Mouse (Mus musculus) CH12F3 (cell line): Measurements from ENCODE around the gene Msrb1.
"Not testable (repeated sequence)": the region's sequence is repeated elsewhere in the genome, so short reads cannot be mapped to it uniquely, and the experiment has no call there.

Experiments
- in situ Hi-C: fragments of 300-500 bp; cut with MboI; formaldehyde crosslinking; loops from 2 replicates; pipeline ENCODE4 v1.14.3; 2020; ENCODE audit warnings: low sequenced_read_pairs

Msrb1 gene

DNA sequence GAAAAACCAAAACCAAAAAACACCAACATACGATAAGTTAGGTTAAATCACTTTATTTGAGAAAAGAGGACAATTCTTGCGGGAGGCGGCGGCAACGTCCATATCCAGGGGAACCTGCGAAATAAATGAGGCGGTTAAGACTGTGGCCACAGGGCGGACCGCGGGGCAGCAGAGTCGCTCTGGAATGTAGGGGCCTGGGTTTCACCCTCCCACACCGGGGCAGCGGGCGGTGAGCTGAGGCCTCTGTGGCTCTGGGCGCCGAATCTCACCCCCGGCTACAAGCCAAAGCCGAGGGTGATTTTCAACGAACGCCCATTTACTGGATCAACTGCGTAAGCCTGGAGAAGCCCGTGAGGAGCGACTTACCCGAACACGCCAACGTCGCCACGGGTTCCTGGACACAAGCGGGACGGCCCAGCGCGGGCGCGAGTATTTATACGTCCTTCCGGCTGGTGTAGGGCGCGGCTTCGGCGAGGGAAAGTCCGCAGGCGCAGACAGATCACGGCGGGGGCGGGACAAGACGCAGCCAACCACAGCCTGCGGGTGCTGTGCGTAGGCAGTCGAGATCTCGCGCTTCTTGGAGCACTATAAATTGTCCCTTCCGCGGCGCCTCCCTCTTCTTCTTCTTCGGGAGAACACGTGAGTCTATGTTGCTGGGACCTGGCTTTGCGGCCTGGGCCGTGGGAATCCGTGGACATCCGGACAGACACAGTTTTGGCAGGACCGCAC is 16.8 kb upstream of the Msrb1 start:
- in situ Hi-C loops = no loop called here

GRCm38 (mm10) chr17:24720616-24721015 is 15.8 kb upstream of the Msrb1 start:
- in situ Hi-C loops = not testable (repeated sequence)

- in situ Hi-C loops = not testable (repeated sequence)
Observed at GRCm38 (mm10) chr17:24721383-24721955, 15.0 kb upstream of the Msrb1 start.

DNA sequence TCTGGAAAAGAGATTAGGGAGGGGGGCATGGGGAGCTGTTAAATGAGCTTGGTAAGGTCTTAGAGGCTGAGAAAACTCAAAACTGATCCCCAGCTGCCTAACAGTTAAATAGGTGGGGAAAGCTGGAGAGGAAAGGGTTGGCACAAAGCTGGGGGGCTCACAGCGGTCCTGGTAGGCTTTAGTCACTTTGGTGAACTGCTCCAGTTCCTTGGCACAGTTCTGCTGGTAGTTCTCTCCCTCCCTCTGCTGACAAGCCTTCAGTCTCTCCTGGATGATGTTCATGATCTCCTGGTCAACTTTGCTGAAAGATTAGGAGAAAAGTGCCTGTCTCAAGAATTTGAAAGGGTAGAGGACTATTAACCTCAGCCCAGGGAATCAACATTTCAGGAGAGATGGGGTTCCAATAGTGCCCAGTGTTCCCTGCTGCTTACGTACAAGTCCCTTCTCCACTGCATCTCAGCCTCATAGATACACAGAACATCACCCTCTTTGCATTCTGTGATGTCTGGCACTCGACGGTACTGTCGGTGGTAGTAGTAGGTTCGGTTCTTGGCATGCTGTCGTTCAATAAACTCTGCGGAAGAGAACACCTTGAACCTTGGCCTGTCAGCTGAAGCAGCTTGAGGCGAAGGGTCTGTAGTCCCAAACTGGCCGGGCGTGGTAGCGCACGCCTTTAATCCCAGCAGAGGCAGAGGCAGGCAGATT is 14.1 kb upstream of the Msrb1 start:
- in situ Hi-C loops = no loop called here

- in situ Hi-C loops = no loop called here
Observed at GRCm38 (mm10) chr17:24723122-24723880, 13.1 kb upstream of the Msrb1 start.

DNA sequence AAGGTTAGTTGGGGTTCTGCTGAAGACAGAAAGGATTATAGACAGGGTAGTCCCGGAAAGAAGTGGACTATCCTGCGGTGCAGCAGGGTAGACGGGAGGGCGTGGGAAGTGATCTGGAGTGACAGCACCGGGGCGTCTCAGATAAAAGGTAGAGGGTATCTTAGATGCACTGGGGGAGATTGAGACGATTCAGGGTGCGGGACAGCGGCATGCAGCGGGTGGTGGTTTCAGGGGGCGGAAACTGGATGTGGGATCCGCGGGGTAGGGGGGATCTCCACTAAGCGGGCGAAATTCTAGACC is 12.6 kb upstream of the Msrb1 start:
- in situ Hi-C loops = no loop called here

- in situ Hi-C loops = no loop called here
Observed at GRCm38 (mm10) chr17:24724184-24724583, 12.3 kb upstream of the Msrb1 start, which contains the start of gene Ndufb10. Gene Ndufb10 (minus strand): TSS chr17:24724478.

GRCm38 (mm10) chr17:24725637-24726390 is 10.6 kb upstream of the Msrb1 start:
- in situ Hi-C loops = no loop called here

DNA sequence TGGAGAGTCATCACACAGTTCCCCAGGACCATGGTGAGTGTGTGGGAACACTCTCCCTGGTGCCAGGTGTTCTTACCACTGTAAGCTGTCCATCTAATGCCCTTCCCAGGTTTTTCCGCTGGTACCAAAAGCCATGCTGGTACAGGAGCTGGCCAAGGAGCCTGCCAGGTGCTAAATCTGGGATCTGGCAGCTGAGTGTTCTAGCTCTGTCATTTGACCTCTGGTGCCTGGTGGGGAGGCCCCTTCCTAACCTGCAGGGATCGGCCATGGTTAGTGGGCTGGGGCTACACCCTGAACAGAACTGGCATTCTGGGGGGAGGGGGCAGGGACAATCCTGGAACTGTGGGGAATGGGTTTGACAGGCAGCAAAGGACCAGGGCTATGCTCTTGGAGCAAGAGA is 8.8 kb upstream of the Msrb1 start, which contains the start of gene Rpl3l:
TSS of gene Rpl3l (plus strand) at position 203 of the 400 bp plus-strand sequence.
- in situ Hi-C loops = no loop called here

DNA sequence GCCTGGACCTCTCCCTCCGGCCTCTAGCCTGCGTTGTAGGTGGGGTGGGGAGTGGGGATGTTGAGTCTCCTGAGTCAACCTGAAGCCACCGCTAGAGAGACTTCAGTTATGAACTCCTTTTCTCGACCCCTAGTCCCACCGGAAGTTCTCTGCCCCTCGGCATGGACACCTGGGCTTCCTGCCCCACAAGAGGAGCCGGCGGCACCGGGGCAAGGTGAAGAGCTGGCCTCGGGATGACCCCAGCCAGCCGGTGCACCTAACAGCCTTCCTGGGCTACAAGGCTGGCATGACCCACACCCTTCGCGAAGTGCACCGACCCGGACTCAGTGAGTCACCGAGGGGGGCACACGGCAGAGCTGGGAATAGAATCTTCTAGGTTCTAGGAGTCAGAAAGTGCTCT is 8.3 kb upstream of the Msrb1 start:
- in situ Hi-C loops = no loop called here

- in situ Hi-C loops = no loop called here
Observed at GRCm38 (mm10) chr17:24729067-24729466, 7.4 kb upstream of the Msrb1 start.

GRCm38 (mm10) chr17:24730787-24731186 is 5.7 kb upstream of the Msrb1 start:
- in situ Hi-C loops = no loop called here

DNA sequence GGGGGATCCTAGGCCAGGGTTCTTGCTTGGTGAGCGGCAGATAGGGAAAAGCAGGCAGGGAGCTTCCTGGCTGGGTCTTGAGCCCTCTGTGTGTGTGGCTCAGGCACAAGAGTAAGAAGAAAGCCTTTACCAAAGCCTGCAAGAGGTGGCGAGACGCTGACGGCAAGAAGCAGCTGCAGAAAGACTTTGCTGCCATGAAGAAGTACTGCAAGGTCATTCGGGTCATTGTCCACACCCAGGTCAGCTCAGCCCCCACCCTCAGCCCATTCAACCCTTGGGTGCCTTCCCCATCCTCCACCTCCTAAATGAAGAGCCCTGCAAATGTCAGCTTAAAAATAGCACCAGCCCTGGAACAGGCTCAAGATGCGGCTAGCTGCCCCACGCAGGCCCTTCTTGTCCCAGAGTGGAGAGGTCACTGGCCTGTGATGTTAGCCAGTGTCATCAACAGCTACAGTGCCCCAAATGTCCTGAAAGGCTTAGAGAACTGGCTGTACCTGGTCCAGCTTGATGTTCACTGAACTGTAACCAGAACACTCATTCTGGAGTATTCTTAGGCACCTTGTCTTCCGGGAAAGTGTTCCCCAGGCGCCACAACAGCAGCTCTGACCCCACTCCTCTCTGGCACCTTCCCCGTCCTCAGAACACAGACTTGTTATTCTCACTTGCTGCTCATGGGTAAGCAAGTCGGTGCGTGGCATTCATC is 4.1 kb upstream of the Msrb1 start:
- in situ Hi-C loops = no loop called here

DNA sequence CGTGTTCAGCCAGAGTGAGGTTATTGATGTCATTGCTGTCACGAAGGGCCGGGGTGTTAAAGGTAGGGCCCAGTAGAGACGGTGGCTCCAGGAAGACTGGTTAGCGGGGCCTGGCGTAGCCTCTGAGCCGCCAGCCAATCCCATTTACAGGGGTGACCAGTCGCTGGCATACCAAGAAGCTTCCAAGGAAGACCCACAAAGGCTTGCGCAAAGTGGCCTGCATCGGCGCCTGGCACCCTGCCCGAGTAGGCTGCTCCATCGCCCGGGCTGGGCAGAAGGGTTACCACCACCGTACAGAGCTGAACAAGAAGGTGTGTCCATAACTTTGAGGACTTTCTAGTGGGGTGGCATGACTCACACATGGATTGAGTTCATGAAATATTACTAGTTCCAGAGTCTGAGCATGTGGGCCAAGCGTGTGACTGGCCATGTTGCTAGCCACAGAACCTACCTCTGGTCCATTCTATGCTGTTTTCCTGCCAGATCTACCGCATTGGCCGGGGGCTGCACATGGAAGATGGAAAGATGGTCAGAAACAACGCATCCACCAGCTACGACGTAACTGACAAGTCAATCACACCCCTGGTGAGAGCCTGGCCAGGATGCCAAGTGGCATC is 2.9 kb upstream of the Msrb1 start:
- in situ Hi-C loops = no loop called here

GRCm38 (mm10) chr17:24734513-24734912 is 1.9 kb upstream of the Msrb1 start:
- in situ Hi-C loops = no loop called here

DNA sequence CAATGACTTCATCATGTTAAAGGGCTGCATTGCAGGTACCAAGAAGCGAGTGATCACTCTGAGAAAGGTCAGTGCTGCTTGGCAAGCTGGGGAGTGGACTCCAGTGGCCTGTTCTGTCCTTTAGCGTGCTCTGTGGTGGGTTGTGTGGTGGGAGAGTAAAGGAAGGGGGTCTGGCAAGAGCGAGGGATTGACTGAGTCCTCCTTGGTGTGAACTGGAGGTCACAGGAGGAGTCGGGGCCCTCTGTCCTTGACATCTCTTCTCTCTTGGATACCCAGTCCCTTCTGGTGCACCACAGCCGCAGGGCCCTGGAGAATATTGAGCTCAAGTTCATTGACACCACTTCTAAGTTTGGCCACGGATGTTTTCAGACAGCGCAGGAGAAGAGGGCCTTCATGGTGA is 996 bp upstream of the Msrb1 start:
- in situ Hi-C loops = no loop called here

GRCm38 (mm10) chr17:24737135-24737810 is 831 bp downstream of the Msrb1 start:
- in situ Hi-C loops = no loop called here

DNA sequence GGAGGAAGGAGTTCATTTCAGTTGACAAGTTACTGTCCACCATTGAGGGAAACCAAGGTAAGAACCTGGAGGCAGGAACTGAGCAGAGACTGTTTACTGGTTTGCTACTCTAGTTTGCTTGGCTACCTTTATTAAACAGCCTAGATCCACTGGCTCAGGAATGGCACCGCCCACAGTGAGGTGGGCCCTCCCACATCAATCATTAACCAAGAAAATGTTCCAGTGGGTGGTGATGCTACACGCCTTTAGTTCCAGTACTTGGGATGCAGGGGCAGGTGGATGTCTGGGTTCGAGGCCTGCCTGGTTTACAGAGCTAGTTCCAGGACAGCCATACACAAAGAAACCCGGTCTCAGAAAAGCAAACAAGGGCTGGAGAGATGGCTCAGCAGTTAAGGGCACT is 1.8 kb downstream of the Msrb1 start:
- in situ Hi-C loops = no loop called here

DNA sequence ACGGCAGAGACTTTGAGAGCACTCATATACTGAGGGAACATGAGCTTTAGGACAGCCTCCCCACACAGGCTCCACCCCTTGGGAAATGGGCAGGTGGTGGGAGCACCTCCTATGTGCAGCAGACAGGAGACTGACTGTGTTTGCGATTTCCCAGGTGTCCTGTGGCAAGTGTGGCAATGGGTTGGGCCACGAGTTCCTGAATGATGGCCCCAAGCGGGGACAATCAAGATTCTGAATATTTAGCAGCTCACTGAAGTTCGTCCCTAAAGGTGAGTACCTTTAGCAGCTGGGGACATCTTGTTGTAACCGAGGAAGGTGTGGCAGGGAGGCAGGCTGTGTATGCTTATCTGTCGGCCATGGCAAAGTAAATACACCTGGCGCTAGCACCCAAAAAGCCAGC is 3.5 kb downstream of the Msrb1 start:
- in situ Hi-C loops = loop anchor here (10.0 kb wide), 1 partner anchor 145 kb away; the partner anchor contains the start of genes Nubp2 and Spsb3
